Mouse (Mus musculus) embryonic facial prominence, embryonic 15.5 days (tissue): Measurements from ENCODE around the gene Eif2ak3. TPM values are rescaled to one million over a fixed set of nuclear protein-coding genes. Genes with fewer than 3 reads are reported as not detected.
A peak's percentile ranks its signal among the peaks of the same experiment; 100 is the strongest.

Experiments used
- ATAC-seq: fragments of 200-750 bp; cut with Nextera tagmentation; 2 replicates; pipeline ENCODE4 v1.8.0; 2017; ENCODE audit warnings: low read depth, moderate TSS enrichment; ENCODE audit not compliant: insufficient number of reproducible peaks, low FRiP score, low TSS enrichment
- H3K27ac ChIP-seq: fragments of 300-500 bp; sonication (generic); replicated peaks from 2 replicates; pipeline ENCODE4 v1.5.1; 2015; ENCODE audit warnings: mild to moderate bottlenecking, inconsistent platforms
- H3K27me3 ChIP-seq: fragments of 300-500 bp; sonication (generic); 2 replicates; pipeline ENCODE4 v1.6.1; 2015; ENCODE audit warnings: inconsistent platforms
- H3K36me3 ChIP-seq: fragments of 300-500 bp; sonication (generic); 2 replicates; pipeline ENCODE4 v1.6.1; 2015; ENCODE audit warnings: mild to moderate bottlenecking, inconsistent platforms
- H3K4me1 ChIP-seq: fragments of 300-500 bp; sonication (generic); 2 replicates; pipeline ENCODE4 v1.6.1; 2015; ENCODE audit warnings: inconsistent platforms
- H3K4me2 ChIP-seq: fragments of 300-500 bp; sonication (generic); replicated peaks from 2 replicates; pipeline ENCODE4 v1.6.1; 2015; ENCODE audit warnings: mild to moderate bottlenecking, inconsistent platforms
- H3K4me3 ChIP-seq: fragments of 300-500 bp; sonication (generic); replicated peaks from 2 replicates; pipeline ENCODE4 v1.5.1; 2015; ENCODE audit warnings: mild to moderate bottlenecking, inconsistent platforms
- H3K9ac ChIP-seq: fragments of 300-500 bp; sonication (generic); 2 replicates; pipeline ENCODE4 v1.6.1; 2015; ENCODE audit warnings: inconsistent platforms
- H3K9me3 ChIP-seq: fragments of 300-500 bp; sonication (generic); replicated peaks from 2 replicates; pipeline ENCODE4 v1.6.1; 2016; ENCODE audit warnings: inconsistent platforms
- WGBS: fragments of 180-500 bp; shearing (Covaris S2); methylation state at CpG from one replicate; pipeline ENCODE4 v1.1.7; 2015; 5-methylcytosine and 5-hydroxymethylcytosine counted together
- polyA plus RNA-seq: library from polyadenylated mRNA; unstranded; fragments of >200 nt; fragmentation: Nextera tagmentation; extraction: Ambion mirVana; gene quantifications from 2 replicates; pipeline ENCODE4 v1.2.1, GENCODE M21; 2015

Eif2ak3 gene
- polyA plus RNA-seq, 1 experiment from 2014 or later = 14.2 TPM

DNA sequence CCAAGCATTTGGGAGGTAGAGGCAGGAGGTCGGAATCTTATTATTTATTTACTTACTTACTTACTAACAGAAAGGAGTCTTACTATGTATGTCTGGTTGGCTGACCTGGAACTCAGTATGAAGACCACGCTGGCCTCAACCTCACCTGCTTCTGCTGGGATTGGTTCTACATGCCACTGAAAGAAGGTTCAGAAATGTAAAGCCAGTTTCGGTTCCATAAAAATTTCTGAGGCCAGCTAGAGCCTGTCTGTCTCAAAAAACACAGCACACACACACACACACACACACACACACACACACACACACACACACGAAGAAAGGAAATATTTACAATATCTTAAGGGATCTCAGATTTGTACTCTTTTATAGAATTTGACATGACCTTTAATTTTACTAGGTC, 66.0 kb downstream of the Eif2ak3 start:
- Histone ChIP-seq H3K9ac (no peak overlapping the region), H3K4me1 (peaks cover 8% of the 10 kb centered on the region), H3K36me3 (peaks cover 15% of the 10 kb centered on the region; the same call in 1 of the 2 replicates), H3K4me2 (no peak overlapping the region), H3K27me3 (no peaks in the 10 kb centered on the region; the same call in 1 of the 2 replicates), H3K27ac (no peak overlapping the region), H3K4me3 (no peak overlapping the region), H3K9me3 (no peaks in the 10 kb centered on the region)
- WGBS = 74% methylated on average over 4 of the region's 4 CpGs
- ATAC-seq = no peak

DNA sequence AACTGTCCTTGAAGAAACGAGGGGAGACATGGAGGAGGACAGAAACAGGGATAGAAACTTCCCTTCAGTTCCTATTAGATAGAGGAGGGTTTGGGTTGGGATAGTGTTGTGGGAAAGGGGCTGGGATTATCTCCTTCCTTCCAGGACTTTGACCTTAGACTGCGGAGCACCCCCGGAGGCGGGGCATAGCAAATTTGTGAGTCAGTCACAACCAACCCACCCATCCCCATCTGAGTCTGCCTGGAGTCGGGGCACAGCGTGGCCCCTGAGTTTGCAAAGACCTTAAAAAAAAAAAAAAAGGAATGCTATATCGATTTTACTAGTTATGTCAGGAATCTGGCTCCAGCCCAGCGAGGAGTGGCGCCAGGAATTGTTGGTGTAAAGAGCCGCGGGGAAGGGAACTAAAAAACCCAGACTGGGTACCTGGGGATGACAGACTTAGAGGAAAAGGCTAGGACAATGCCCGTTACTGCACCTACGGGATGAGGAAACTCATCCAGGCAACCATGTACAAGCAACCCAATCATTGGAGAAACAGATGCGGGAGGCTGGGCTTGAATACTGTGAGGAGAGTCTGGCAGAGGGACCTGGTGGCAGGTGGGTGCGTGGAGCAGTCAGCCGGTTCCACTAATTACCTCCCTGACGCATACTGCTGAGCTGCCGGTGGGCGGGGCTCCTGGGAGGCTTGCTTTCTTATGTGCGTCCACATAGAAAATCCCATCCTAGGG, 67.5 kb downstream of the Eif2ak3 start:
- Histone ChIP-seq H3K27me3 (no peaks in the 10 kb centered on the region; the same call in 1 of the 2 replicates), H3K9ac (no peak overlapping the region), H3K4me1 (peaks cover 8% of the 10 kb centered on the region), H3K27ac (no peak overlapping the region), H3K4me3 (no peak overlapping the region), H3K9me3 (no peaks in the 10 kb centered on the region), H3K4me2 (peak overlapping the region; percentile 37), H3K36me3 (0 out of 2 replicates have a peak, but pooled peaks cover under 1% of the 10 kb centered on the region)
- no peak for ATAC-seq
- WGBS = 6% methylated on average over 20 of the region's 20 CpGs

DNA sequence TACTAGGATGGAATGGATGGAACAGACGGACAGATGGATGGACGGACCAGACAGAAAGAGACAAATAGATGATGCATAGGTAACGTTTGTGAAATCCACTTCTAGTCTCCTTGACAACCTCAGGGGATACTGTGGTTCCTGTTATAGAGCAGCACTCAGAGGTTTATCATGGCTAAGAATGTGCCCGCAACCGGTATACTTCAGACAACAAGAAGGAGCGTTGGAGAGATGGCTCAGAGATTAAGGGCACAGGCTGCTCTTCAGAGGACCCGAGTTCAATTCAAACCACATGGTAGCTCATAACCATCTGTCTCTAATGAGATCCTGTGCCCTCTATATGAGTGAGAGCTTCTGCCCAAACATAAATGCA, 68.1 kb downstream of the Eif2ak3 start:
- Histone ChIP-seq H3K27ac (no peak overlapping the region), H3K4me2 (no peak overlapping the region)

DNA sequence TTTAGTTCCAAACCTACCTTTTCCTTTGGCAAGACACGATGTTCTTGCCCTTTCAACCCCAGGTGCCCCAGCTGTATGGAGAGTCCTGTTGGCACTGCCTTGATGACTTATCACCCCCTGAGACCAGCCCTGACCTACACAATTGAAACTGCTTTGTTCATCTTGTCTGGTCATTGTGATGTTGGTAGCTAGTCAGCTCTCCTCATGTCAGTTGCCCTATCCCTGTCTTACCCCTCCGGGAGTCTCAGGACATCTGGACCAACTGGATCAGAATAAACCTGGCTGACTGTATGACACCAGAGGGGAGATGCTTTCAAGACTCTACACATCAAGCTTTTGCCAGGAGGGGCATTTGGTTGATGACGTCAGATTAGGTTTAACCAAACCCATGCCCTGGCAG, 74.5 kb downstream of the Eif2ak3 start, which contains the start of gene Tex37:
TSS of gene Tex37 (minus strand) at position 101 of the 400 bp plus-strand sequence.
- Histone ChIP-seq H3K27ac (no peak within 1 kb of the TSS), H3K4me1 (peaks cover 8% of the 10 kb centered on the region), H3K4me2 (no peak within 1 kb of the TSS), H3K4me3 (no peak within 1 kb of the TSS), H3K36me3 (no peaks in the 10 kb centered on the region), H3K27me3 (no peaks in the 10 kb centered on the region), H3K9ac (no peak within 1 kb of the TSS), H3K9me3 (no peaks in the 10 kb centered on the region)
- 85% methylated on average over 3 of the region's 3 CpGs for WGBS
- no peak for ATAC-seq

More for the DNA sequence above, 68.1 kb downstream of the Eif2ak3 start:
- no peak overlapping the region for H3K4me3 ChIP-seq
- H3K27me3 ChIP-seq = no peaks in the 10 kb centered on the region; the same call in 1 of the 2 replicates
- WGBS = 49% methylated on average over 7 of the region's 7 CpGs
- peaks cover 8% of the 10 kb centered on the region for H3K4me1 ChIP-seq
- H3K36me3 ChIP-seq = no peaks in the 10 kb centered on the region
- H3K9ac ChIP-seq = no peak overlapping the region
- no peak for ATAC-seq
- no peaks in the 10 kb centered on the region for H3K9me3 ChIP-seq

GRCm38 (mm10) chr6:70921274-70922074, 77.2 kb downstream of the Eif2ak3 start:
- ATAC-seq = peak; percentile 41; the same call in 1 of the 2 replicates
- 2% methylated on average over 22 of the region's 22 CpGs for WGBS

DNA sequence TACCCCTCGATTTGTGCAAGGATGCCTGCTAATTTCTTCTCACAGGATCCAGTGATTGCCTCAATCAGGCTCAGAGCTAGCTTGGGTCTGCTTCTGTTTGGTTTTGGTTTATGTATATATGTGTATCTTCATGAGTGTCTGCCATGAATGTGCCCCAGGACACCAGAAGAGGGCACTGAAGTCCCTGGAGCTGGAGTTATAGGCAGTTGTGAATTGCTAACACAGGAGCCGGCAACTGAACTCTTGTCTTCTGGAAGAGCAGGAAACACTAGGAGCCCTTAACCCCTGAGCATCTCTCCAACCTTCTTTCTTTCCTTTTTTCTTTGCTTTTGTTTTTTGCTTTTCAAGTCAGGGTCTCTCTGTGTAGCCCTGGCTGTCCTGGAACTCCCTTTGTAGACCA, 87.5 kb downstream of the Eif2ak3 start:
- Histone ChIP-seq H3K27ac (no peak overlapping the region), H3K4me2 (no peak overlapping the region), H3K9ac (no peak overlapping the region), H3K27me3 (no peaks in the 10 kb centered on the region), H3K4me1 (no peaks in the 10 kb centered on the region), H3K36me3 (no peaks in the 10 kb centered on the region), H3K9me3 (no peaks in the 10 kb centered on the region), H3K4me3 (no peak overlapping the region)
- 80% methylated on average over 2 of the region's 2 CpGs for WGBS
- no peak for ATAC-seq

More at GRCm38 (mm10) chr6:70921274-70922074, 77.2 kb downstream of the Eif2ak3 start:
- Histone ChIP-seq H3K36me3 (no peaks in the 10 kb centered on the region), H3K27ac (no peak overlapping the region), H3K4me1 (peaks cover 8% of the 10 kb centered on the region), H3K4me2 (peak overlapping the region; percentile 54), H3K9me3 (no peaks in the 10 kb centered on the region), H3K9ac (no peak overlapping the region), H3K27me3 (no peaks in the 10 kb centered on the region), H3K4me3 (peak overlapping the region; percentile 25)

DNA sequence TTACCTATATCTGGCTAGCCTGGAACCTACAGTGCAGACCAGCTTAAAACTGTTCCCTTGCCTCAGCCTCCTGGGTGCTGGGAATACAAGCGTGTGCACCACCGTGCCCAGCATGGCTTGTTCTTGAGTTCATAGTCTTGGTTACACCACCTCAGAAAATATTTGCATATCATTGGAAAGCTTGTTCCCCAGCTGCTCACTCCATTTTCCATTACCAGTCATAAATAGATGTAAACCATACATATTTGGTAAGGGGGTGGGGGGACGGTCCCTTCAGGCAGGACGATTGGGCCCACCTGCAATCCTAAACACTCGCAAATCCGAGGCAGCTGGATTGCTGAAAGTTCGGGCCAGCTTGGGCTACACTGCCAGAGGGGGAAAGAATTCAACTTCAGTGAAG, 109.0 kb downstream of the Eif2ak3 start:
- H3K27me3 ChIP-seq = peaks cover 51% of the 10 kb centered on the region
- 53% methylated on average over 7 of the region's 7 CpGs for WGBS

DNA sequence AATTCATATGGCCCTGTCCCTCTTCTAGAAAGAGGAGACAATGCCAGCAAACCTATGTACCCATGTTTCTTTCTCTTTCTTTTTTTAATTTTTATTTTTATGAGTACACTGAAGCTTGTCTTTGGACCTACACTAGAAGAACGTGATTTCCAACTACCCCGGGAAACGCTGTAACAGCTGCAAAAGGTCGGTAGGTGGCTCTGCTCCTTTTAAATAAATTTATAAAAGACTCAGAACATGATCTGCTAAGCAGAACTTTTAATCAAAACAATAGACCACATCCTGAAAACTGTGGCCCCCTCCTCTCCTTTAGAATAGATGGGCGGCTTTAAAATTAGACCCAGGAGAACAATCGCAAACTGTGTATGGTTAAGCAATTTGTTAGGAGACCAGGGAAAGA, 109.7 kb downstream of the Eif2ak3 start:
- WGBS = 3% methylated on average over 6 of the region's 6 CpGs
- H3K4me3 ChIP-seq = no peak overlapping the region
- no peak overlapping the region for H3K9ac ChIP-seq
- no peak overlapping the region for H3K4me2 ChIP-seq
- H3K27me3 ChIP-seq = peaks cover 57% of the 10 kb centered on the region
- no peaks in the 10 kb centered on the region for H3K9me3 ChIP-seq
- no peak for ATAC-seq
- H3K4me1 ChIP-seq = peaks cover 14% of the 10 kb centered on the region
- no peaks in the 10 kb centered on the region for H3K36me3 ChIP-seq
- no peak overlapping the region for H3K27ac ChIP-seq

More for the DNA sequence above, 109.0 kb downstream of the Eif2ak3 start:
- no peak for ATAC-seq
- no peaks in the 10 kb centered on the region for H3K9me3 ChIP-seq
- H3K4me2 ChIP-seq = no peak overlapping the region
- no peak overlapping the region for H3K9ac ChIP-seq
- no peaks in the 10 kb centered on the region for H3K36me3 ChIP-seq
- peaks cover 14% of the 10 kb centered on the region for H3K4me1 ChIP-seq
- H3K4me3 ChIP-seq = no peak overlapping the region
- no peak overlapping the region for H3K27ac ChIP-seq

Other genes with a start within 250 kb of the Eif2ak3 start
- gene Rpia, start 52.3 kb upstream of the Eif2ak3 start, polyA plus RNA-seq = 2.9 and 3.2 TPM in 2 replicates
- not detected in 2 replicates for gene Tex37, start 74.4 kb downstream of the Eif2ak3 start, polyA plus RNA-seq
- gene Foxi3, start 112.0 kb downstream of the Eif2ak3 start, polyA plus RNA-seq = 2.0 and 2.1 TPM in 2 replicates